Mouse (Mus musculus): ENCODE measurements around the gene Sox13.

DNA sequence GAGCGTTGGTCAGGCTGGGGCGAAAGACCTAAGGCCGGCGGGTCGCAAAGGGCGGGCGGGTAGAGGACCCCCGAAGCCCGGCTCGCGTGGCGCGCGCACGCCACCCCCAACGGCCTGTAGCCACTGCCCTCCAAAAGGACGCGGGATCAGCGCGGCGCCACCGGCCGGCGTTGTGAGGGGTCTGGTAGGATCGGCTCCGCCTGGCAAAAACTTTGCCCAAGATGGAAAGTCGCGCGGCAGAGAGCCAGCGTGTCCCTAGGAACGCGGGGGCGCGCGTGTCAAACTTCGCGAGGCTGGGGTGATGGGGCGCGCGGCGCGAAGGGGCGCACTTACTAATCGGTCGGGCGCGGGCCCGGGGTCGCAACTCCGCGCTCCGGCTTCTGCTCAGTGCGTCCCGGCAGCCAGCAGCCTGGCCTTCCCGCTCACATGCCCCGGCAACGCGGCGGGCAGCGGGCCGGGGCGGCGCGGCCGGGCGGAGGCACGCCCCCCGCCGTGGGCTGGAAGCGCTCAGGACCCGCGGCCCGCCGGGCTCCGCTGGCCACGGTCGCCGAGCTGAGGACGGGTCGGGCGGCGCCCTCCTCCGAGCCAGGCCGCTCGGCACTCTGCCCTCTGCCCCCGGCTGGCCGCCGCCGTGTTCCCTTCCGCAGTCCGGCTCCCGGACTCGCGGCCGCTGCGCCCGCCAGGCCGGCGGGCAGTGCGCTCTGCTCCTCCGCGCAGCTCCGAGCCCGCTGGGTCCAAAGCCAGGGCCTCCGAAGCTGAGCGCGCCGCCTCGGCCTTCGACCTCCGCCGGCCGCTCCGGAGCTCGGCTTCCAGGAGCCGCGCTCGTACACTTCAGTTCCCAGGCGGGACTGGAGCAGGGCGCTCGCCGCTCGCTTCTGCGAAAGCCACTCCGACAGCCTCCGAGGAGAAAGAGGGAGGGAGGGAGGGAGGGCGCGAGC, at the start of gene Sox13:
- TF ChIP-seq EP300 (IDR thresholded peaks at IDR 0.05) (no peak), CTCF (IDR thresholded peaks at IDR 0.05) (no peak)
